Mouse (Mus musculus): Measurements from ENCODE around the gene Spata20. TPM values are rescaled to one million over a fixed set of nuclear protein-coding genes. Genes with fewer than 3 reads are reported as not detected.

Spata20 gene
- polyA plus RNA-seq, 1 experiment from 2014 or later: 0.38 TPM

DNA sequence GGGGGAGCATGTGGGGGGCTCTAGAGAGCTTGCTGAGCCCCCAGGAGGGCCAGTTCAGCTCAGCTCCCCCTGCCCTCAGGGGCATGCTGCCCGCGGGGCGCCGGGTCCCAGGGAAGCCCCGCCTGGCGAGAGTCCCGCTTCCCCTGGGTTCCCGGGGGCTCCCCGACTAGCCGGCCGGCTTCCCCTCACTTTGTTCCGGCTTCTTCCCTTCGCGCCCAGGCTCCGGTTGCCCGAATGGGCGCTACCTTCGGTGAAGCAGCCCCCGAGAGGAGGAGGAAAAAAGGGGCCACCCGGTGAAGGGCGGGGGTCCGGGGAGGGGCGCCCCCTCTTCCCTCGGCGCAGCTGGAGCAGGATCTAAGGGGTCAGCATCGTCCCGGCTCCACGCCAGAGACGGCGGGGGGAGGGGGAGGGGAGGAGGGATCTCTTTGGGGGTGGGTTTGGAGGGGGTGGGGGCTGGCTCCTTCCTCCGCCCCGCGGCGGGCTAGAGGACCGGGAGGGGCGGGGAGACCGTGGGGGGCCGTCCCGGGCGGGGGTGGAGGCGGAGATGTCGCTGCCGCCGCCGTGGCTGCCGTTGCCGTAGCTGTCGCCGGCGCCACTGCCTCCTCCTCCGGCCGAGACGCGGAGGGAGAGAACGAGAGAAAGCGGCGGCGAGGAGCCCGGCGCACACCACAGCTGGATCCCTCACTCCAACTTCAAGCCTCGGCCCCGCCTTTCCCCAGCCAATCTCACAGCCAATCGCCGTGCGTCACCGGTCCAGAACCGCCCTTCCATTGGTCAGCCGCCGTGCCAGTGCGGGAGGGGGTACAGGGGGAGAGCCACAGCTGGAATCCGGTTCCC, 12.1 kb downstream of the Spata20 start, which contains the start of gene Cacna1g:
Gene Cacna1g (minus strand): TSS at position 492 of the 837 bp plus-strand sequence.
- WGBS: under 1% methylated on average over 30 of the region's 71 CpGs
- Histone ChIP-seq H3K9me3 (ENCODE audit: control insufficient read depth, low read length) (no peaks in the 10 kb centered on the region), H3K4me3 (replicated peaks; ENCODE audit: low read length) (peak within 1 kb of the TSS; percentile 74), H3K36me3 (ENCODE audit: control insufficient read depth, insufficient read depth) (no peaks in the 10 kb centered on the region), H3K4me1 (replicated peaks; ENCODE audit: control insufficient read depth, insufficient read depth, low read length) (peaks cover 59% of the 10 kb centered on the region), H3K9ac (replicated peaks; ENCODE audit: low read depth, low read length) (peak within 1 kb of the TSS; percentile 75), H3K27ac (ENCODE audit: low read length) (peak within 1 kb of the TSS; percentile 57), H3K27me3 (replicated peaks; ENCODE audit: control insufficient read depth, insufficient read depth, low read length) (peaks cover 10% of the 10 kb centered on the region), H3K4me2 (ENCODE audit: low read length) (peak within 1 kb of the TSS; percentile 95)
- ATAC-seq: peak; percentile 88

GRCm38 (mm10) chr11:94472916-94473706, 12.9 kb downstream of the Spata20 start:
- no peaks in the 10 kb centered on the region for H3K36me3 ChIP-seq (ENCODE audit: control insufficient read depth, insufficient read depth)
- H3K9me3 ChIP-seq (ENCODE audit: control insufficient read depth, low read length): no peaks in the 10 kb centered on the region
- peak overlapping the region; percentile 74 for H3K4me3 ChIP-seq (replicated peaks; ENCODE audit: low read length)
- WGBS: 1% methylated on average over 52 of the region's 52 CpGs
- no peak for ATAC-seq
- peak overlapping the region; percentile 75 for H3K9ac ChIP-seq (replicated peaks; ENCODE audit: low read depth, low read length)
- H3K4me2 ChIP-seq (ENCODE audit: low read length): peak overlapping the region; percentile 95
- H3K4me1 ChIP-seq (replicated peaks; ENCODE audit: control insufficient read depth, insufficient read depth, low read length): peaks cover 67% of the 10 kb centered on the region
- H3K27ac ChIP-seq (ENCODE audit: low read length): peak overlapping the region; percentile 57
- peaks cover 10% of the 10 kb centered on the region for H3K27me3 ChIP-seq (replicated peaks; ENCODE audit: control insufficient read depth, insufficient read depth, low read length)

GRCm38 (mm10) chr11:94472585-94472915, 13.4 kb downstream of the Spata20 start:
- peaks cover 71% of the 10 kb centered on the region for H3K4me1 ChIP-seq (replicated peaks; ENCODE audit: control insufficient read depth, insufficient read depth, low read length)
- under 1% methylated on average over 15 of the region's 15 CpGs for WGBS

GRCm38 (mm10) chr11:94471740-94472584, 14.0 kb downstream of the Spata20 start:
- Histone ChIP-seq H3K4me1 (replicated peaks; ENCODE audit: control insufficient read depth, insufficient read depth, low read length) (peaks cover 71% of the 10 kb centered on the region), H3K4me2 (ENCODE audit: low read length) (peak overlapping the region; percentile 95), H3K27ac (ENCODE audit: low read length) (peak overlapping the region; percentile 37), H3K9ac (replicated peaks; ENCODE audit: low read depth, low read length) (peak overlapping the region; percentile 75), H3K36me3 (ENCODE audit: control insufficient read depth, insufficient read depth) (no peaks in the 10 kb centered on the region), H3K9me3 (ENCODE audit: control insufficient read depth, low read length) (no peaks in the 10 kb centered on the region), H3K27me3 (replicated peaks; ENCODE audit: control insufficient read depth, insufficient read depth, low read length) (peaks cover 10% of the 10 kb centered on the region), H3K4me3 (replicated peaks; ENCODE audit: low read length) (peak overlapping the region; percentile 74)
- ATAC-seq: no peak
- WGBS: 12% methylated on average over 17 of the region's 17 CpGs

More at GRCm38 (mm10) chr11:94472585-94472915, 13.4 kb downstream of the Spata20 start:
- Histone ChIP-seq H3K4me2 (ENCODE audit: low read length) (peak overlapping the region; percentile 95), H3K9ac (replicated peaks; ENCODE audit: low read depth, low read length) (peak overlapping the region; percentile 75), H3K36me3 (ENCODE audit: control insufficient read depth, insufficient read depth) (no peaks in the 10 kb centered on the region), H3K27me3 (replicated peaks; ENCODE audit: control insufficient read depth, insufficient read depth, low read length) (peaks cover 10% of the 10 kb centered on the region), H3K9me3 (ENCODE audit: control insufficient read depth, low read length) (no peaks in the 10 kb centered on the region), H3K4me3 (replicated peaks; ENCODE audit: low read length) (peak overlapping the region; percentile 74), H3K27ac (ENCODE audit: low read length) (peak overlapping the region; percentile 37)
- ATAC-seq: no peak

GRCm38 (mm10) chr11:94470391-94470790, 15.6 kb downstream of the Spata20 start:
- Histone ChIP-seq H3K4me3 (replicated peaks; ENCODE audit: low read length) (no peak overlapping the region), H3K9me3 (ENCODE audit: control insufficient read depth, low read length) (no peaks in the 10 kb centered on the region), H3K4me1 (replicated peaks; ENCODE audit: control insufficient read depth, insufficient read depth, low read length) (peaks cover 68% of the 10 kb centered on the region), H3K9ac (replicated peaks; ENCODE audit: low read depth, low read length) (no peak overlapping the region), H3K27me3 (replicated peaks; ENCODE audit: control insufficient read depth, insufficient read depth, low read length) (peaks cover 5% of the 10 kb centered on the region), H3K4me2 (ENCODE audit: low read length) (peak overlapping the region; percentile 95), H3K36me3 (ENCODE audit: control insufficient read depth, insufficient read depth) (no peaks in the 10 kb centered on the region), H3K27ac (ENCODE audit: low read length) (no peak overlapping the region)
- WGBS: 42% methylated on average over 6 of the region's 7 CpGs
- no peak for ATAC-seq

DNA sequence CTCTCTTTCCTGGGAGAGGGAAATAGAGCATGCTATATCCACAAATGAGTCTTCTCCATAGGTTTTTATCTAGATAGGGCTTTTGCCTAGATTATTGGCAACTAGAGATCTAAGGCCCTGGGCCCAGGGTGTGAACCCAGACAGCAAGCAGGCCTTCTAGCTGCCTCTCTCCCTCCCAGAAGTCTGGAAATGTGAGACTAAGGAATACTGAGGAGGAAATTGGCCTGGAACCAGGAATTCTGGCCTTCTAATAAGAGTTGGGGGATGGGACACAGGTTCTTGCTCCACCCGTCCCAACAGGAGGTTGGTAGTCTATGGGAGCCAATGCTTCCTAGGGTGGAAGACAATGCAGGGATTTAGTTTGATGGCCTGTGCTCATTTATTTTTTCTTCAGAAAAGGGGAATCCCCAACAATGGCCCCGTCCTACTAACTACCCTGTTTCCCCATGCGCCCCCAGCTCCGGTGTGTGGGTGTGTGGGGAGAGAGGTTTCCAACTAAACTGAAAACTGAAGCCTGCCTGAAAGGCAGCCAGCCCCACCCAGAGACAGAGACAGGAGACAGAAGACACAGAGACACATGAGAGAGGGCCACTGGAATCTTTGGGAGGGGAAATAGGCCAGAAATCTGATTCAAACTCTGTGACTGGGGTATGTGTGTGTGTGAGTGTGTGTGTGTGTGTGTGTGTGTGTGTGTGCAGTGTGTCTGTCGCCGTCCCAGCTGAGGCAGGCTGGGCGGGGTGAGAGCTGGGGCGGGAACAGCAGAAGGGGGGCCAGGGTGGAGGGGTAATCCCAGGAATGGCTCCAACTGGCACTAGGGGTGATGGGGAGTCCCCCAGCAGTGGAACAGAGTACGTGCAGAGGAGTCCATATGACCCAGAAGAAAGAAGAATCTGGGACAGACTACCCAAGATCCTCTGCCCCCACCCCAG, 16.6 kb downstream of the Spata20 start:
- Histone ChIP-seq H3K4me2 (ENCODE audit: low read length) (peak overlapping the region; percentile 41), H3K27me3 (replicated peaks; ENCODE audit: control insufficient read depth, insufficient read depth, low read length) (peaks cover under 1% of the 10 kb centered on the region), H3K4me1 (replicated peaks; ENCODE audit: control insufficient read depth, insufficient read depth, low read length) (peaks cover 72% of the 10 kb centered on the region), H3K36me3 (ENCODE audit: control insufficient read depth, insufficient read depth) (no peaks in the 10 kb centered on the region), H3K27ac (ENCODE audit: low read length) (peak overlapping the region; percentile 92), H3K4me3 (replicated peaks; ENCODE audit: low read length) (no peak overlapping the region), H3K9ac (replicated peaks; ENCODE audit: low read depth, low read length) (peak overlapping the region; percentile 20; the same call in 1 of the 2 replicates), H3K9me3 (ENCODE audit: control insufficient read depth, low read length) (no peaks in the 10 kb centered on the region)
- 8% methylated on average over 9 of the region's 9 CpGs for WGBS
- ATAC-seq: no peak

- Histone ChIP-seq H3K4me3 (replicated peaks; ENCODE audit: low read length) (no peak overlapping the region), H3K9ac (replicated peaks; ENCODE audit: low read depth, low read length) (0 out of 2 replicates have a peak overlapping the region, but pooled peaks have one; percentile 19), H3K4me1 (replicated peaks; ENCODE audit: control insufficient read depth, insufficient read depth, low read length) (peaks cover 66% of the 10 kb centered on the region), H3K36me3 (ENCODE audit: control insufficient read depth, insufficient read depth) (no peaks in the 10 kb centered on the region), H3K27ac (ENCODE audit: low read length) (peak overlapping the region; percentile 92), H3K9me3 (ENCODE audit: control insufficient read depth, low read length) (no peaks in the 10 kb centered on the region), H3K4me2 (ENCODE audit: low read length) (peak overlapping the region; percentile 41), H3K27me3 (replicated peaks; ENCODE audit: control insufficient read depth, insufficient read depth, low read length) (no peaks in the 10 kb centered on the region)
- 1% methylated on average over 4 of the region's 4 CpGs for WGBS
- peak; percentile 88 for ATAC-seq
These were observed 17.4 kb downstream of the Spata20 start for GRCm38 (mm10) chr11:94468582-94469064.

DNA sequence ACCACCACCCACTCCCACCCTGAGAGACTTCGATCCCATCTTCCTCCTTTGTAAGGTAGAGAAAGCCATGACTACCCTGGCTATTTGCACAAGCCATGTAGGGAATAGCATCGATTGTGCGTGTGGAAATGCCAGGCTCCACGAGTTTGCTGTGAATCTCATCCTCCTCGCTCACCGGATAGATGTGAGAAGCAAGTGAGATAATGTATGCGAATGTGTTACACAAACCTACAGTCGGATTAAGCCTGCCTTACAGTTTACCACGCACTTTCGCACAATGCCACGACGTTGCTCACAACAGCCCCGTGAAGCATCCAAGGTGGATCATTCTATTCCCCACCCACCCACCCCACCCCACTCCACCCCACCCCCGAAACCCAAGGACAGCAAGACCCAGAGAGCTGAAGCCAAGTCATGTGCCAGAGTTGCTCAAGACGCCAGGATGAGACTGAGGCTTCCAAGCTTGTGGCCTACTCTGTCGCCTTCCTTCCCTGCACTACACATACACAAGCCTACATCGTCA, 19.6 kb downstream of the Spata20 start:
- no peak overlapping the region for H3K4me2 ChIP-seq (ENCODE audit: low read length)
- peaks cover 48% of the 10 kb centered on the region for H3K4me1 ChIP-seq (replicated peaks; ENCODE audit: control insufficient read depth, insufficient read depth, low read length)
- no peak overlapping the region; the same call in 1 of the 2 replicates for H3K27ac ChIP-seq (ENCODE audit: low read length)
- no peak overlapping the region for H3K4me3 ChIP-seq (replicated peaks; ENCODE audit: low read length)
- H3K9ac ChIP-seq (replicated peaks; ENCODE audit: low read depth, low read length): no peak overlapping the region
- ATAC-seq: no peak
- no peaks in the 10 kb centered on the region for H3K9me3 ChIP-seq (ENCODE audit: control insufficient read depth, low read length)
- WGBS: 76% methylated on average over 17 of the region's 17 CpGs
- H3K27me3 ChIP-seq (replicated peaks; ENCODE audit: control insufficient read depth, insufficient read depth, low read length): no peaks in the 10 kb centered on the region
- H3K36me3 ChIP-seq (ENCODE audit: control insufficient read depth, insufficient read depth): no peaks in the 10 kb centered on the region; the same call in 1 of the 2 replicates
